Mouse (Mus musculus) liver, adult 2 months (tissue): ENCODE data around the gene Tbc1d8b.
"Not testable (repeated sequence)": the region's sequence is repeated elsewhere in the genome, so short reads cannot be mapped to it uniquely, and the experiment has no call there.

Source experiments
- CTCF ChIP-seq: fragments of 200-500 bp; IDR thresholded peaks from 2 replicates; pipeline ENCODE4 v1.5.1; 2011; ENCODE audit warnings: low read depth, low read length, control low read depth
- POLR2A ChIP-seq: fragments of 200-500 bp; IDR thresholded peaks from 2 replicates; pipeline ENCODE4 v1.6.1; 2011; ENCODE audit warnings: low read length, control low read depth; ENCODE audit not compliant: insufficient read depth; ENCODE audit errors: extremely low read depth

DNA sequence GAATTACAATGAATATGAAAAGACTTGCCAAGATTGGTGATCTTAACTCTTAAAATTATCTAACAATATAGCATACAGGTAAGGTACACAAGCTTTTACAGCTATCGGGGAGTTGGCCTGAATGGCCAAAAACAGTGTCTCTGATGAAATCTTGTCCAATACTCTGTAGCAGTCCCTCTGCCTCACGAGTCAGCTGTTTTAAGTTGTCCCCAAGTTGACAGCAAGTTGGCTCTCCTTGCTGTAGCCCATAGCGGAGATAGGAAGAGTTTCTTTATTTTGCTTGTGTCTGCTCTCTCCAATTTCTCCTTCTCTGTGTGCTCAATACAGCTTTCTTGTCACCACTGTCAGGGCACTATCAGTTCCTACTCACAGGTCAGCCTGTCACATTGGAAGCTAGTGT lies 73.8 kb downstream of the Tbc1d8b start:
- not testable (repeated sequence) for TF ChIP-seq CTCF, POLR2A
